Mouse (Mus musculus) embryo, embryonic 11.5 days (tissue): ENCODE data around the gene Gm29797.

Experiments
- DNase-seq: peaks from one replicate; pipeline ENCODE4 v3.0.0-alpha.2; 2012; ENCODE audit warnings: low read depth, low spot score

Gm29797 gene

GRCm38 (mm10) chr2:181671984-181672383, 15.2 kb downstream of the Gm29797 start:
- DNase-seq, result no peak

GRCm38 (mm10) chr2:181673501-181673900, 16.7 kb downstream of the Gm29797 start:
- no peak for DNase-seq

GRCm38 (mm10) chr2:181674934-181675333, 18.1 kb downstream of the Gm29797 start:
- no peak for DNase-seq

- no peak for DNase-seq
Measured at GRCm38 (mm10) chr2:181675454-181675853, 18.6 kb downstream of the Gm29797 start.

- no peak for DNase-seq
Measured at GRCm38 (mm10) chr2:181676424-181676823, 19.6 kb downstream of the Gm29797 start.

GRCm38 (mm10) chr2:181677096-181677754, 20.4 kb downstream of the Gm29797 start:
- no peak for DNase-seq

- no peak for DNase-seq
Measured at GRCm38 (mm10) chr2:181677755-181678098, 20.9 kb downstream of the Gm29797 start.

GRCm38 (mm10) chr2:181678780-181679179, 21.9 kb downstream of the Gm29797 start:
- DNase-seq, result no peak

GRCm38 (mm10) chr2:181679951-181680715, 23.3 kb downstream of the Gm29797 start, which contains the start of gene Tcea2:
Gene Tcea2, plus strand, starts transcription at chr2:181680310.
- DNase-seq, result no peak

GRCm38 (mm10) chr2:181680716-181681117, 23.9 kb downstream of the Gm29797 start:
- no peak for DNase-seq

- DNase-seq, result no peak
Measured at GRCm38 (mm10) chr2:181681978-181682377, 25.1 kb downstream of the Gm29797 start.

GRCm38 (mm10) chr2:181683381-181683780, 26.5 kb downstream of the Gm29797 start:
- DNase-seq, result no peak

GRCm38 (mm10) chr2:181684713-181685112, 27.9 kb downstream of the Gm29797 start:
- no peak for DNase-seq

- no peak for DNase-seq
Measured at GRCm38 (mm10) chr2:181685686-181686085, 28.9 kb downstream of the Gm29797 start.

GRCm38 (mm10) chr2:181687586-181687985, 30.8 kb downstream of the Gm29797 start:
- DNase-seq, result no peak

- no peak for DNase-seq
Measured at GRCm38 (mm10) chr2:181689466-181690160, 32.8 kb downstream of the Gm29797 start.

- no peak for DNase-seq
Measured at GRCm38 (mm10) chr2:181691083-181691482, 34.2 kb downstream of the Gm29797 start.

GRCm38 (mm10) chr2:181691571-181691970, 34.7 kb downstream of the Gm29797 start:
- no peak for DNase-seq

- DNase-seq, result no peak
Measured at GRCm38 (mm10) chr2:181692304-181692703, 35.5 kb downstream of the Gm29797 start.

- DNase-seq, result no peak
Measured at GRCm38 (mm10) chr2:181693339-181694280, 36.8 kb downstream of the Gm29797 start, which contains the start of gene Rgs19. Gene Rgs19, minus strand, starts transcription at chr2:181693977.

GRCm38 (mm10) chr2:181694581-181694980, 37.7 kb downstream of the Gm29797 start:
- no peak for DNase-seq
